11 mouse cellular contexts compared by ENCODE assay signal in the genomic region with DNA sequence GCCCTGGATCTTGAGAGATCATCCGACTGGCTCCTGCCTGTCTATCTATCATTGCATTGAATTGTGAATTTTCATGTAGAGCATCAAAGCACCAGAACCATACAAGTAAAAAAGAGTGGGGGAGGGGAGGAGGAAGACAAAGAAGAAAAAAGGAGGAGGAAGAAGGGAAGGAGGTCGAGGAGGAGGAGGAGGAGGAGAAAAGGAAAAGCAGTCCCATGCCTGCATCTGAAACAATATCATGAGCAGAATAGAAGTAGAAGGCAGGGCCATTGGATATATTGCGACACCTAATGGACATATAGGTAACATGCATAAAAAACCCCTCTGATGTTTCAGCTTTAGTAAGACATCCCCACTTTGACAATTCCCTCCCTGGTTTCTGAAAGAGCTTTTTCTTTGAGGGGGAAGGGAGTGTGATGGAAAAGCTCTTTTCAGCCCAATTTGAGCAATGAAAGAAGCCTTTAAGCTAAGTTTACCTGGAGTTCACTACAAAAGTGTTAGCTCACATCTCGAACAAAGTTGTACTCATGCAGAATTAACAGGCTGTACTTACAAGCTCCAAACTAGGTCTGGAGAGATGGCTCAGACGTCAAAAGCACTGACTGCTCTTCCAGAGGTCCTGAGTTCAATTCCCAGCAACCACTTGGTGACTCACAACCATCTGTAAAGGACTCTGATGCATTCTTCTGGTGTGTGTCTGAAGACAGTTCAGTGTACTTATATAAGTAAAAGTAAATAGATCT. TPM values are rescaled to one million over a fixed set of nuclear protein-coding genes. Genes with fewer than 3 reads are reported as not detected.
A peak's percentile ranks its signal among the peaks of the same experiment; 100 is the strongest.
DNase-seq lines count a peak whose midpoint lies in the region; ATAC-seq lines count a peak whose summit lies in the region.
"Had no signal": no experiment of that assay in that cellular context is flagged by ENCODE, and none has a peak within 500 bp of the region (broad histone marks: within the 10 kb centered on the region; RNA-seq: fewer than 3 reads in every experiment).

No protein-coding gene starts in this region.

- DNase-seq in layer of hippocampus, adult 11-12 months (ENCODE audit: low spot score), result peak; percentile 4
- no peak for DNase-seq in layer of hippocampus, postnatal 10 days (ENCODE audit: low spot score in 2 of 2)
- peak; percentile 43 for DNase-seq in adipocyte (ENCODE audit: low spot score)
- DNase-seq in induced T-regulatory cell, adult 2 months (ENCODE audit: low read depth), result peak; percentile 57
- DNase-seq in T-cell, adult 2 months (ENCODE audit: low spot score), result no peak
- no peak for DNase-seq in testis, postnatal 14 days (ENCODE audit: low spot score)
- DNase-seq: adrenal gland, postnatal 10 days had no signal

- ATAC-seq in CD4-positive, CD25-positive, alpha-beta regulatory T cell, adult 4 months, result peak; percentile 23

RNA-seq across cellular contexts. Expression of gene Zcchc13, which starts 5.8 kb away (rescaled TPM):
- total RNA-seq in layer of hippocampus, postnatal 10 days (2021), result not detected
- not detected for polyA plus RNA-seq in CD4-positive, CD25-positive, alpha-beta regulatory T cell, adult 4 months (2017; shearing (Covaris generic))
- total RNA-seq: adrenal gland, postnatal 10 days had no signal
- polyA plus RNA-seq: forebrain, embryonic 11.5 days; hindbrain, embryonic 15.5 days; limb, embryonic 15.5 days had no signal

Comparison
In these comparisons a context has a peak if more than half of its experiments do, and no peak if none do; other contexts are left out.
1. DNase-seq: peak in layer of hippocampus, adult 11-12 months (single experiment), adipocyte (single experiment) and induced T-regulatory cell, adult 2 months (single experiment); none in layer of hippocampus, postnatal 10 days (0 of 2), T-cell, adult 2 months (single experiment) and testis, postnatal 14 days (single experiment).